Mouse (Mus musculus) right cerebral cortex, postnatal 25 days (tissue): ENCODE data around the gene Immp2l.
A peak's percentile ranks its signal among the peaks of the same experiment; 100 is the strongest.

Experiments used
- DNase-seq: peaks from one replicate; pipeline ENCODE4 v3.0.0; 2022

Immp2l gene

DNA sequence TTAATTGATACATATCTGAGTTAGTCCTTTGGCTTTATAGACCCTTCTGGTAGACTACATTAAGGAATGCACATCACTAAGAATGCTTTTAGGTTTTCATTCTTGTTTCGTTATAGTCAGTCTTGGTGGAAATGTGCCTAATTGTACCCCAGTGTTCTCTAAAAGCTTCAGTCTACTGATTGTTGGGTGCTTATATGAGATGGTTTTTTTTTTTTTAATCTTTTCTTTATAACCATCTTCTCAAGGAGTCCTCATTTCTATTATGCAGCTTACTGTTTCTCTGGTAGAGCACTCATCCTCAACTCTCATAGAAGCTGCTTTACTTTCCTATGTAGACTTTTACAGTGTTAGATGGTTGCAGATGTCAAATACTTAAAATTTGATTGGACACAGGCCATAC is 855.1 kb downstream of the Immp2l start:
- no peak for DNase-seq

DNA sequence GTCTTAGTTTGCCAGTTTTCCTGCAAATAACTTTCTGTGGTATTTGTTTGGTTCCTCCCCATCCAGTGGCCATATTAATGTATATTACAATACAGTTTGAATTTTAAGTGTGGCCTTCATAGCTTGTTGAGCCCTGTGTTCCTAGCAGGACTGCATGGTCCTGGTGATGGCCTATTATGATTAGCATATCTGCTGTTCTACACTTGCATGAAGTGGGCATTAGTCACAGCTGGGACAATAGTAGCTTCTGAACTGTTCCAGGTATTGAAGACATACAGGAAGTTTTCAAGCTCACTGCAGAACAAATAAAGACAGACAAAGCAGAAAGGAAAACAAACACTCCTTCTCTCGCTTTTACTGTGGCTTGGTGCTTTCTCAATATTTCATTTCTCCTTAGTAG is 855.5 kb downstream of the Immp2l start:
- DNase-seq, result no peak

DNA sequence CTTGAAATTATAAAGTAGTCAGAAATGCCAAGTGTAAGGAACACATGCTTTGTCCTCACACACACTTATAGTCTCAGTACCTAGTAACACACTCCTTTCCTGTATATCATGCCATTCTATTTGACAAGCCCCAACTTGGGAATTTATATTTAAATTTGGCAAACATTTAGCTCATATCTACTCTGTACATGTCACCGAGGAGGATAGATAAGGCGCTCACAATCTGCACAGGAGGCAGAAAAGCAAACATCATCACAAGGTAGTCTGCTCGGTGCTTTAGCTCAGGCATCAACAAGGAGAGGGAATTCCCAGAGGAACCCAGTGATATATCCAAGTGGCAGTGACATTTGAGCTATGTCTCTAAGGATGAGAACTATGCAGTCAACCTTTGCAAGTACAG is 856.9 kb downstream of the Immp2l start:
- no peak for DNase-seq

DNA sequence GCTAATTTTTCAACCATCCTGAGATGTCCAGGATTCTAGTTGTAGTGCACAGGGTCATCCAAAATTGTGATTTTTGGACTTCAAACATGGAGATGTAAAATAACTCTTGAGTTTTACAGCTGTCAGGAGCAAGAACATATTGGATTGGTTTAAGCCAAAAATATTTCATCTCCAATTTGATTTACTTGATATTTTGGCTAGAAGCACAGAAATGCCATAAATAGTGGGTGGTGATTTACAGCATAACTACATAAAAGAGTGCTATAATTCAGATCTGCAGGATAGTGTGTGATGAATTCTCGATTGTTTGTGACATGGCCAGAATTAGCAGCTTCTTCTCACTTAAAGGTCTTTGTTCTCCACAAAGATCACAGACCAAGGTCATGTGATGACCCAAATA is 884.1 kb downstream of the Immp2l start:
- no peak for DNase-seq

DNA sequence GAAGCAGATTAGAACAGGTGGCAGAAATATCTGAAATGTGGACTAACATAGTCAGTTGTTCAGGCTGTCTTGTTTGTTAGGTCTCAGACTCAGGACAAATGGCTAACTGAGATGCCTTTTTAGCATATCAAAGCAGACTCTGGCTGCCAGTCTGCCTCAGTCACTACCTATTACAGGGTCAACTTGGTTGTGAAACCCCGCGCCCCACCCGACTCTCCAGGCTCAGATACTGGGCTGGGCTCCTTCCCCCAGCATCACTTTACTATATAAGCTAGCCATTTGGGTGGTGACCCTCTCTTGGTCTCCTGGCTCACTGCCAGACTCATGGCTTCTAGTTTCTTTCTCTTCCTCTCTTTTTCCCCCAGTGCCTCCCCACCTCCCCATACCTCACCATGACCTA is 887.7 kb downstream of the Immp2l start:
- no peak for DNase-seq

DNA sequence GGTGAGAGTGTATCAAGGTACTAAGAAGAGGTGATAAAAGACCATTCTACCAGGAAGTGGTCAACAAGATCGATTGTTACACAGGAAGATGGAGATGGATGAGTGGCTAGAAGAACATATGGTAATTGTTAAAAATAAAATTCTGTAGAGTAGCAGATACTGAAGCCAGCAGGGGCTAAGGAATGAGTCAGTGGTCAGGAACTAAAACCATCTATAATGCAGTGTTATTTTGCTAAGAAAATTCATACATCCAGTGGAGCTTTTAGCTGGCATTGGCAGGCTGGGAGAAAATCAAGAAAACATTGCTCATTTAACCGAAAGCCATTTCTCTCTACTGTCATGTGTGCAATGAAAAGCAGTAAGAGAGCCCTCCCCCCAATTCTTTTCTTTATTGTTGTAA is 913.9 kb downstream of the Immp2l start:
- DNase-seq, result no peak

DNA sequence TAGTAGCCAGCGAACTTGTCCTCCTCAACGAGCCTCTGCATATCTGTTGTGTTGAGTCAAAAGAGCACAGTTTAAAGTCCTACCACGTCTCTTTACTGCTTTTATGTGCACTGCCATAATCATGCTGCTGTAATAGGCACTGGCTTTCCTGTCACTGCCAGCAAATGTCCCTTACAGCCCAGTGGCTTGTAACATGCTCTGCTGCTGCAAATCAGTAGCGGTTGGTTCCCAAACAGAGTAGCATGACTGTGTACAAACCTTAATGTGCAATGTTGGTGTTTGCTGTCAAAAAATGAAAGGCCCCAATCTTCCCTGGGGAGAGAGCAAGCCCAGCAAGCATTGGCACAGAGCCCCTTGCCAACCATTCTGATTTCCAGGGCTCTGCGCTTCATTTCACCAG is 918.0 kb downstream of the Immp2l start:
- no peak for DNase-seq

DNA sequence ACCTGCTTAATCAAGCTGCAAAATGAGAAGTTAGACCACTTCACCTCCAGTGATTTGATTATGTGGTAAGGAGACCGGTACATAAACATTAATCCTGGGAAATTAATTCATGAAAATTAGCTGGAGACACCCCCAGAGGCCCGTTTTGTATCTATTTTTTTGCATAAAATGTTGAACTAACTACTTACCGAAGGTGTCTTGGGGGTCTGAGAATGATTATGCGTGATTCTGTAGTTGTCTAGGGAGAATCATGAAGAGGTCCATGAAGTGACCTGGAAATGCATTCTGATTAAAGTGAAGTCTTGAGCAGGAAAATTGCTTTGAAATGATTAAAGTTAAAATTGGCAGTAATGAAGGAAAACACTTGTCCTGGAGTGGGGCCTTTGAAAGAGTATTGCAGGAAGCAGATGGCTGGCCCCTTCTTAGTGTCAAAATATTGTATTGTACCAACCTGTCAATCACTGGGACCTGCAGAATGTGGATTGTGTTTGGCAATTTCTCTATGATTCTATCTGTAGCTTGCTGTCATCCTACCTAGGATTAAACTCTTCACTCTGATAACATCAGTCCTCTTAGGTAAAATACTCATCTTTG is 920.3 kb downstream of the Immp2l start:
- no peak for DNase-seq

- no peak for DNase-seq
Measured at GRCm38 (mm10) chr12:41946536-41946935, 922.6 kb downstream of the Immp2l start.

GRCm38 (mm10) chr12:41949409-41949808 is 925.5 kb downstream of the Immp2l start:
- no peak for DNase-seq

DNA sequence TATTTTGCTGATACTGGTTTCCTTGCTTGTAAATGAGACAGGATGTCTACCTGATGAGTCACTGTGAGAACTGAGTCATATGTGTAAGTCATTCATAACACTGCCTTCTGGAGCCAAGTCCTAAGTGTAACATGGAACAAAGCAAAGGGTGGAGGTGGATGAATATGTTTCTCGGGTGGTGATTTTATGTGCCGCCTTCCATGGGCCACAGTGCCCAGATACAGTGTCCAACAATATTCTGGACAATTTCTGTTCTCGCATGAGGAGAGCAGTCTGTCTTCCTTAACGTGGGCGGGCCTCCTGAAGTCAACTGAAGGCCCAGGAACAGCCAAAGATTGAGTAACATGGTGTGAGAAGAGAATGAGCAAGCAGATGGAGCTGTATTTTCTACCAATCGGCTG is 926.0 kb downstream of the Immp2l start:
- peak; percentile 28 for DNase-seq

GRCm38 (mm10) chr12:41950726-41951125 is 926.8 kb downstream of the Immp2l start:
- DNase-seq, result no peak

DNA sequence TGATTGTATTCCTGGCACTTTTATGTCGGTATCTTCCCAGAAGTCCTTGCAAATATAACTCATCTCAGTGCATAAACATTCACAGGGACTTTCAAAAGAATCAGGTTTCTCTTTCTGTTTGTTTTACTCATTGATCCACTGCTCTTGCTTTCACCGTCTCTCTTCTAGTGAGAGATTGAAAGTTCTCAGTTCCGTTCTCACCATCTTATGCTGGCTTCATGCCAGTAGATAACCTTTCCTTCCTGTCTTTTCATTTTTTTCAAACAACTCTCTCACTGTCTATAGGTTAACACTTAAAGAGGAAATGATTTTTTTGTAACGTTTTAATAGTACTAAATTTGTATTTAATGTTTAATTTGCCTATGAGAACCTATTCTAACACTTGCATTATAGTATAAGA is 937.1 kb downstream of the Immp2l start:
- DNase-seq, result no peak

DNA sequence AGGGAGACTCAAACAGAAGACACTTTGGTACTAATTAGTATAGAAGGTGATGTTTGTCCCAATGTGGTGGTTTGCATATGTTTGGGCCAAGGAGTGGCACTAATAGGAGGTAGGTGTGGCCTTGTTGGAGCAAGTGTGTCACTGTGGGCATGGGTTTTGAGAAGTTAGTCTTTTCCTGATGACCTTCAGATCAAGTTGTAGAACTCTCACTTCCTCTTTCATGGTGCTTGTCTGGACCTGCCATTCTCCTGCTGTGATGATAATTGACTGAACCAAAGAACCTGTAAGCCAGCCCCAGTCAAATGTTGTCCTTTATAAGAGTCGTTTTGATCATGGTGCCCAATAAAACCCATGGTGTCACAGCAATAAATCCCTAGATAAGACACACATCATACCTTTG is 967.5 kb downstream of the Immp2l start:
- DNase-seq, result no peak
